Mouse (Mus musculus) kidney, embryonic 16.5 days (tissue): ENCODE data around the gene Shc4. TPM values are rescaled to one million over a fixed set of nuclear protein-coding genes. Genes with fewer than 3 reads are reported as not detected.

Experiments used
- ATAC-seq: fragments of 200-750 bp; cut with Nextera tagmentation; 2 replicates; pipeline ENCODE4 v1.8.0; 2017; ENCODE audit warnings: moderate TSS enrichment; ENCODE audit not compliant: low FRiP score, low TSS enrichment
- H3K27ac ChIP-seq: fragments of 300-500 bp; sonication (generic); 2 replicates; pipeline ENCODE4 v1.5.1; 2014; ENCODE audit warnings: low read length
- H3K27me3 ChIP-seq: fragments of 300-500 bp; sonication (generic); 2 replicates; pipeline ENCODE4 v1.6.1; 2014; ENCODE audit warnings: low read length, control low read depth, mixed read lengths; ENCODE audit not compliant: insufficient read depth
- H3K36me3 ChIP-seq: fragments of 300-500 bp; sonication (generic); 2 replicates; pipeline ENCODE4 v1.6.1; 2014; ENCODE audit warnings: low read length, control low read depth, mixed read lengths; ENCODE audit not compliant: insufficient read depth
- H3K4me1 ChIP-seq: fragments of 300-500 bp; sonication (generic); 2 replicates; pipeline ENCODE4 v1.6.1; 2014; ENCODE audit warnings: low read length, control low read depth, mixed read lengths; ENCODE audit not compliant: insufficient read depth
- H3K4me2 ChIP-seq: fragments of 300-500 bp; sonication (generic); replicated peaks from 2 replicates; pipeline ENCODE4 v1.6.1; 2014; ENCODE audit warnings: low read depth, low read length
- H3K4me3 ChIP-seq: fragments of 300-500 bp; sonication (generic); 2 replicates; pipeline ENCODE4 v1.5.1; 2014; ENCODE audit warnings: mild to moderate bottlenecking, low read length
- H3K9ac ChIP-seq: fragments of 300-500 bp; sonication (generic); replicated peaks from 2 replicates; pipeline ENCODE4 v1.6.1; 2014; ENCODE audit warnings: low read length
- H3K9me3 ChIP-seq: fragments of 300-500 bp; sonication (generic); 2 replicates; pipeline ENCODE4 v1.6.1; 2016; ENCODE audit warnings: low read length, control low read depth
- WGBS: fragments of 180-500 bp; shearing (Covaris S2); extraction: QIAGEN DNeasy Blood & Tissue Kit; methylation state at CpG from one replicate; pipeline ENCODE4 v1.1.7; 2014; 5-methylcytosine and 5-hydroxymethylcytosine counted together
- polyA plus RNA-seq: library from polyadenylated mRNA; unstranded; fragments of >200 nt; fragmentation: Nextera tagmentation; extraction: Ambion mirVana; gene quantifications from 2 replicates; pipeline ENCODE4 v1.2.1, GENCODE M21; 2015

Gene Shc4
- polyA plus RNA-seq, 1 experiment from 2014 or later, result 1.1 TPM

GRCm38 (mm10) chr2:125623211-125623610 lies 100.7 kb downstream of the Shc4 start:
- H3K4me2 ChIP-seq, result peak overlapping the region; percentile 56
- ATAC-seq, result no peak
- H3K36me3 ChIP-seq, result peaks cover 11% of the 10 kb centered on the region; the same call in 1 of the 2 replicates
- no peak overlapping the region for H3K4me3 ChIP-seq
- no peak overlapping the region for H3K9ac ChIP-seq
- WGBS, result 89% methylated on average over 15 of the region's 15 CpGs
- H3K27ac ChIP-seq, result no peak overlapping the region
- no peaks in the 10 kb centered on the region for H3K27me3 ChIP-seq
- peaks cover 18% of the 10 kb centered on the region for H3K4me1 ChIP-seq
- no peaks in the 10 kb centered on the region for H3K9me3 ChIP-seq

- peaks cover 26% of the 10 kb centered on the region for H3K36me3 ChIP-seq
- 0 out of 2 replicates have a peak overlapping the region, but pooled peaks have one; percentile 4 for H3K4me3 ChIP-seq
- WGBS, result 25% methylated on average over 25 of the region's 25 CpGs
- ATAC-seq, result peak; percentile 60
- H3K9me3 ChIP-seq, result no peaks in the 10 kb centered on the region
- no peak overlapping the region; the same call in 1 of the 2 replicates for H3K27ac ChIP-seq
- 0 out of 2 replicates have a peak overlapping the region, but pooled peaks have one; percentile 14 for H3K4me2 ChIP-seq
- peaks cover 15% of the 10 kb centered on the region for H3K4me1 ChIP-seq
- no peak overlapping the region for H3K9ac ChIP-seq
- no peaks in the 10 kb centered on the region for H3K27me3 ChIP-seq
Measured at GRCm38 (mm10) chr2:125620213-125620907, 103.6 kb downstream of the Shc4 start.

- no peaks in the 10 kb centered on the region for H3K9me3 ChIP-seq
- no peak for ATAC-seq
- no peak overlapping the region for H3K4me2 ChIP-seq
- WGBS, result 81% methylated on average over 8 of the region's 8 CpGs
- H3K27ac ChIP-seq, result no peak overlapping the region
- no peak overlapping the region for H3K9ac ChIP-seq
- H3K4me1 ChIP-seq, result 0 out of 2 replicates have a peak, but pooled peaks cover 3% of the 10 kb centered on the region
- peaks cover 52% of the 10 kb centered on the region for H3K36me3 ChIP-seq
- no peaks in the 10 kb centered on the region for H3K27me3 ChIP-seq
- no peak overlapping the region for H3K4me3 ChIP-seq
Measured at GRCm38 (mm10) chr2:125615858-125616424, 108.0 kb downstream of the Shc4 start.

- Histone ChIP-seq H3K36me3 (peaks cover 54% of the 10 kb centered on the region), H3K27ac (no peak overlapping the region), H3K4me1 (0 out of 2 replicates have a peak, but pooled peaks cover under 1% of the 10 kb centered on the region), H3K27me3 (no peaks in the 10 kb centered on the region), H3K9ac (no peak overlapping the region), H3K9me3 (no peaks in the 10 kb centered on the region), H3K4me2 (no peak overlapping the region), H3K4me3 (no peak overlapping the region)
- ATAC-seq, result no peak
- 93% methylated on average over 7 of the region's 7 CpGs for WGBS
Measured at GRCm38 (mm10) chr2:125615440-125615839, 108.5 kb downstream of the Shc4 start.

DNA sequence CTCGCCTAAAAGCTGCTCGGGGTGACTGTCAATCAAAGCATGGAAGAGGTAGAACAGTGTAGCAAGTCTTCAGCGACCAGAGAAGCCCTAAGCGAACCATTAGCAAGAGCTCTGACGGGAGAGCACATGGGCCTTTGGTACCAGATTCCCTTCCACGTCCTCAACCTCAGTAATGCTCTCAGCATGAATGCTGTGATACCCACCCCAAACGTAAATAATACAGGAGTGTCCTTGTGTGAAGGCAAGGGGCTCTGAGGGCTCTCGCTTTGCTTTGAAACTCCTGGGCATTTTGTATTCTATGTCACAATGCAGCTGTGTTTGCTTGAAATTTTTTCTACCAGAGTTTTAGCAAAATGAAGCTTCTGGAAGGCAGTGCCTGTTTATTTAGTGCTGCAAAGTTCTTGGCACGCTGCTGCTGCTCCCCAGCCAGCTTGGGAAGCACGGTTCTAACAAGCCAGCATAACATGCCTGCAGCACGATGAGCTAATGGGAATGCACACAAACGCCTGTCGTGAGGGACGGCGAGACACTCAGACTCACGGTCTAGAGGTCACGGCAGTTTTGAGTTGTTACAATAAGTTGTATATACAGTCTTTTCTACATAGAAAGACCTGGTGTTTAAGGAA lies 117.6 kb downstream of the Shc4 start:
- no peaks in the 10 kb centered on the region for H3K27me3 ChIP-seq
- 79% methylated on average over 17 of the region's 17 CpGs for WGBS

GRCm38 (mm10) chr2:125604646-125605045 lies 119.3 kb downstream of the Shc4 start:
- Histone ChIP-seq H3K4me3 (no peak overlapping the region), H3K27ac (no peak overlapping the region), H3K27me3 (no peaks in the 10 kb centered on the region), H3K9me3 (no peaks in the 10 kb centered on the region), H3K36me3 (peaks cover 37% of the 10 kb centered on the region), H3K4me2 (no peak overlapping the region), H3K4me1 (no peaks in the 10 kb centered on the region), H3K9ac (no peak overlapping the region)
- 75% methylated on average over 7 of the region's 7 CpGs for WGBS
- ATAC-seq, result no peak

More for the DNA sequence above, 117.6 kb downstream of the Shc4 start:
- Histone ChIP-seq H3K9ac (no peak overlapping the region), H3K36me3 (peaks cover 35% of the 10 kb centered on the region), H3K4me1 (no peaks in the 10 kb centered on the region), H3K4me3 (no peak overlapping the region), H3K4me2 (no peak overlapping the region), H3K27ac (no peak overlapping the region), H3K9me3 (no peaks in the 10 kb centered on the region)
- ATAC-seq, result no peak

DNA sequence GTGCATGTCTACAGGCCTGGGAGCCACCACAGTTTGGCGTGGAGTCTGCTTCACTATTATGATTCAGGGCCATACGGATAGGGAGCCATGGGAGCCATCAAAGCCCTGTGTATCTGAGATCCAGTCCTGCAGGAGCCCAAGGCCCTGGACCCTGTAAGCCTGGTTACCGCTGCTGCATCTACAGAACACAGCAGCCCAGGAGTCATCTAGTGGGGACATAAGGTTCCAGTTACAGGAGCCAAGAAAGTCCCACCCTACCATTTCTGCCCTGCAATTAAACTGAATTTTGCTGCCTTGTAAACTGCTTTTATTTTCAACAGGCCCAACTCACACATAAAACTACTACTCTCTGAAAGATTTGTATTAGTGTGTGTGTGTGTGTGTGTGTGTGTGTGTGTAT lies 121.0 kb downstream of the Shc4 start:
- WGBS, result 94% methylated on average over 3 of the region's 3 CpGs

DNA sequence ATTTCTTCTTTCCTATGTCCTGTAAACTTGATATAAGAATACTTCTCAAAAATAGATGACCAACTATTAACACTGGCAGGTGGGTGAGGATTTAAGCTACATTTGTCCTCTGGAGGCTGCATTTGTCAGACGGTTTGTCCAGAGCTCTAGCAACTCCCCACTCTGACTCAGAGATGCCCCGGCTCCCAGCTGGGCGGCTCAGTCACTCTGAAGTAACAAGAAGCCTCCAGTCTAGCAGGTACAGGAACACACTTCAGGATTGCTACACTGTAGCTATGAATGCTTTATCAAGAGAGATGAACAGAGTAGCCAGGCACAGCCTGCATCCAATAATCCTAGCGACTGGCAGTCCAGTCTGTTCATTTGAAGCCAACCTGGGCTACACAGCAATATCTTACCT lies 125.0 kb downstream of the Shc4 start:
- no peak overlapping the region for H3K27ac ChIP-seq

More for the DNA sequence above, 121.0 kb downstream of the Shc4 start:
- Histone ChIP-seq H3K27me3 (no peaks in the 10 kb centered on the region), H3K27ac (no peak overlapping the region), H3K4me2 (no peak overlapping the region), H3K36me3 (peaks cover 35% of the 10 kb centered on the region), H3K4me1 (no peaks in the 10 kb centered on the region), H3K9ac (no peak overlapping the region), H3K4me3 (no peak overlapping the region), H3K9me3 (no peaks in the 10 kb centered on the region)
- no peak for ATAC-seq

DNA sequence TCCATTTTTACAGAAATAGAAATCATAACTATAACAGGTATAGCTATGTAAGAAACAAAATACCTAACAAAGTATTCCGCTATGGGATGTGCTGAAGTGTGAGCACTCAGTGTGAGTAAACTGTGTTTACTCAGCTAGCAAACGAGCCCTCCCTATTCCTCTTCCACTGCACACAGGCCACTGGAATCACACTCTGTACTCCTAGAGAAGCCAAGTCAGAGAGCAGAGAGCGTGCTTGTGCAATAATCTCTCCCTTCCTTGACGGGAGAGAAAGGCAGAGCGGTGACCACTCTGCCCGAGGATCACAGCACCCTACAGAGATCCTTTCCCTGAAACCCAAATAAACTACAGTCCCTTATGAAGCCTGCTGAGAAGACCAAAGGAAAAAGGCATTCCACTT lies 125.7 kb downstream of the Shc4 start:
- WGBS, result 81% methylated on average over 6 of the region's 6 CpGs

More for the DNA sequence above, 125.0 kb downstream of the Shc4 start:
- no peak overlapping the region for H3K4me3 ChIP-seq
- 72% methylated on average over 4 of the region's 4 CpGs for WGBS
- no peaks in the 10 kb centered on the region for H3K4me1 ChIP-seq
- no peaks in the 10 kb centered on the region for H3K9me3 ChIP-seq
- H3K36me3 ChIP-seq, result peaks cover 55% of the 10 kb centered on the region
- H3K27me3 ChIP-seq, result no peaks in the 10 kb centered on the region
- H3K4me2 ChIP-seq, result no peak overlapping the region
- H3K9ac ChIP-seq, result no peak overlapping the region
- no peak for ATAC-seq

GRCm38 (mm10) chr2:125594786-125595185 lies 129.2 kb downstream of the Shc4 start:
- WGBS, result 93% methylated on average over 12 of the region's 12 CpGs
- Histone ChIP-seq H3K4me1 (no peaks in the 10 kb centered on the region), H3K9ac (no peak overlapping the region), H3K9me3 (no peaks in the 10 kb centered on the region), H3K27ac (no peak overlapping the region), H3K4me2 (no peak overlapping the region), H3K27me3 (no peaks in the 10 kb centered on the region), H3K36me3 (peaks cover 35% of the 10 kb centered on the region), H3K4me3 (no peak overlapping the region)
- no peak for ATAC-seq

More for the DNA sequence above, 125.7 kb downstream of the Shc4 start:
- no peak for ATAC-seq
- H3K4me1 ChIP-seq, result no peaks in the 10 kb centered on the region
- peaks cover 53% of the 10 kb centered on the region for H3K36me3 ChIP-seq
- no peaks in the 10 kb centered on the region for H3K27me3 ChIP-seq
- H3K9me3 ChIP-seq, result no peaks in the 10 kb centered on the region
- no peak overlapping the region for H3K9ac ChIP-seq
- H3K27ac ChIP-seq, result no peak overlapping the region
- H3K4me3 ChIP-seq, result no peak overlapping the region
- no peak overlapping the region for H3K4me2 ChIP-seq
